ENCODE assay signal across 32 mouse cellular contexts in genomic region chr8:111657312-111657854, GRCm38 (mm10). TPM values are rescaled to one million over a fixed set of nuclear protein-coding genes. Genes with fewer than 3 reads are reported as not detected.
DNase-seq lines count a peak whose midpoint lies in the region; ATAC-seq and TF ChIP-seq lines count a peak whose summit lies in the region.
"Had no signal": no experiment of that assay in that cellular context is flagged by ENCODE, and none has a peak within 500 bp of the region (broad histone marks: within the 10 kb centered on the region; RNA-seq: fewer than 3 reads in every experiment).

No protein-coding gene starts in this region.

- H3K36me3 ChIP-seq in heart, embryonic 11.5 days (ENCODE audit: control insufficient read depth, insufficient read depth, low read length), result no peaks in the 10 kb centered on the region; the same call in 1 of the 2 replicates
- peaks cover 17% of the 10 kb centered on the region for H3K36me3 ChIP-seq in hindbrain, embryonic 14.5 days (replicated peaks; ENCODE audit: control insufficient read depth, insufficient read depth)
- H3K36me3 ChIP-seq in hindbrain, embryonic 10.5 days, result peaks cover 27% of the 10 kb centered on the region
- H3K36me3 ChIP-seq in MEL (ENCODE audit: control insufficient read depth in 1 of 2, insufficient read depth in 2 of 2, low read length in 2 of 2), result peaks cover 2 to 29% of the 10 kb centered on the region in 2 experiments; a peak in 3 of 4 replicates

- H3K27me3 ChIP-seq in heart, embryonic 11.5 days (ENCODE audit: control insufficient read depth, insufficient read depth, low read length), result no peaks in the 10 kb centered on the region
- no peaks in the 10 kb centered on the region for H3K27me3 ChIP-seq in hindbrain, embryonic 14.5 days (ENCODE audit: control insufficient read depth, insufficient read depth, low read length)
- no peaks in the 10 kb centered on the region for H3K27me3 ChIP-seq in hindbrain, embryonic 10.5 days (ENCODE audit: insufficient read depth, poor library complexity, severe bottlenecking)
- H3K27me3 ChIP-seq in MEL (ENCODE audit: control insufficient read depth in 1 of 2, insufficient read depth in 2 of 2, low read length in 2 of 2), result no peaks in the 10 kb centered on the region
- H3K27me3 ChIP-seq: embryonic facial prominence, embryonic 13.5 days; hindbrain, embryonic 12.5 days; Patski had no signal

- 0 out of 2 replicates have a peak overlapping the region, but pooled peaks have one; percentile 58 for H3K27ac ChIP-seq in heart, embryonic 11.5 days (ENCODE audit: low read depth, low read length)
- H3K27ac ChIP-seq in hindbrain, embryonic 14.5 days, result 0 out of 2 replicates have a peak overlapping the region, but pooled peaks have one; percentile 14
- no peak overlapping the region for H3K27ac ChIP-seq in hindbrain, embryonic 10.5 days
- H3K27ac ChIP-seq in MEL (ENCODE audit: control insufficient read depth, low read depth, low read length), result no peak overlapping the region
- H3K27ac ChIP-seq: embryonic facial prominence, embryonic 10.5 days; embryonic facial prominence, embryonic 13.5 days; heart, adult 2 months; hindbrain, embryonic 12.5 days had no signal

- peaks cover 19% of the 10 kb centered on the region for H3K4me1 ChIP-seq in heart, embryonic 11.5 days (ENCODE audit: control insufficient read depth, insufficient read depth, low read length)
- H3K4me1 ChIP-seq in hindbrain, embryonic 14.5 days (replicated peaks; ENCODE audit: control insufficient read depth, insufficient read depth, low read length), result no peaks in the 10 kb centered on the region
- peaks cover 11% of the 10 kb centered on the region for H3K4me1 ChIP-seq in hindbrain, embryonic 10.5 days (replicated peaks)
- H3K4me1 ChIP-seq in MEL (ENCODE audit: control insufficient read depth in 1 of 2, insufficient read depth in 2 of 2, low read length in 2 of 2), result peaks cover 8 to 29% of the 10 kb centered on the region in 2 experiments
- H3K4me1 ChIP-seq: embryonic facial prominence, embryonic 13.5 days had no signal

- no peak overlapping the region for H3K4me2 ChIP-seq in heart, embryonic 11.5 days
- no peak overlapping the region for H3K4me2 ChIP-seq in hindbrain, embryonic 14.5 days (replicated peaks)
- H3K4me2 ChIP-seq: embryonic facial prominence, embryonic 13.5 days; hindbrain, embryonic 12.5 days had no signal

- TF ChIP-seq CTCF in MEL (IDR thresholded peaks at IDR 0.05 in 2 of 3, conservative IDR thresholded peaks at IDR 0.05 in 1 of 3; ENCODE audit: control insufficient read depth in 1 of 3, insufficient read depth in 1 of 3, low read depth in 2 of 3, low read length in 3 of 3, poor library complexity in 1 of 3, severe bottlenecking in 1 of 3), result no peak

- no peak for TF ChIP-seq POLR2A in MEL (IDR thresholded peaks at IDR 0.05; ENCODE audit: control insufficient read depth in 1 of 2, insufficient read depth in 1 of 2, low read depth in 1 of 2, low read length in 2 of 2, poor library complexity in 1 of 2)

- DNase-seq in heart, adult 9 months (ENCODE audit: low spot score in 2 of 2), result no peak
- DNase-seq in hindbrain, embryonic 14.5 days (ENCODE audit: low spot score), result no peak
- no peak for DNase-seq in hindbrain, embryonic 10.5 days (ENCODE audit: low spot score)
- DNase-seq in MEL (ENCODE audit: low read depth, low spot score) (peak; percentile 33), MEL-GATA-1-ER (ENCODE audit: extremely low read depth, low read depth) (peak; percentile 20)
- no peak for DNase-seq in thymus, postnatal 14 days
- DNase-seq in ovary, postnatal 36 days (ENCODE audit: low spot score), result no peak
- DNase-seq: adrenal gland, adult 8-10 months; adrenal gland, postnatal 25 days; cerebellum, adult 11-12 months; cerebellum, adult 8-10 months; cerebellum, postnatal 10 days; cerebellum, postnatal 36 days; embryo, embryonic 11 days; forebrain, postnatal 0 days; gastrocnemius, postnatal 36 days; heart, adult 2 months; heart, postnatal 10 days; heart, postnatal 4 days; kidney, adult 2 months had no signal

- ATAC-seq in heart, embryonic 11.5 days (replicated peaks; ENCODE audit: insufficient number of reproducible peaks, low FRiP score, low TSS enrichment), result no peak
- no peak for ATAC-seq in hindbrain, embryonic 14.5 days (ENCODE audit: low FRiP score)
- ATAC-seq: activated CD4-positive, CD25-positive, alpha-beta regulatory T cell, adult 4 months; CD4-positive, CD25-positive, alpha-beta regulatory T cell, adult 4 months; forebrain, embryonic 14.5 days; forebrain, postnatal 0 days; intestine, postnatal 0 days; Patski had no signal

- H3K9ac ChIP-seq in heart, embryonic 11.5 days (ENCODE audit: low read depth, low read length), result no peak overlapping the region
- H3K9ac ChIP-seq in hindbrain, embryonic 14.5 days, result no peak overlapping the region
- H3K9ac ChIP-seq in MEL (ENCODE audit: control insufficient read depth, low read depth, low read length, poor library complexity, severe bottlenecking), result no peak overlapping the region
- H3K9ac ChIP-seq: embryonic facial prominence, embryonic 13.5 days; forebrain, postnatal 0 days; hindbrain, embryonic 12.5 days had no signal

- peak; percentile 44 to 70 for TF ChIP-seq EP300 in MEL (IDR thresholded peaks at IDR 0.05; ENCODE audit: low read depth in 1 of 2, low read length in 2 of 2)

- TF ChIP-seq RAD21 in MEL (IDR thresholded peaks at IDR 0.05; ENCODE audit: low read depth, low read length), result no peak

- H3K9me3 ChIP-seq in heart, embryonic 11.5 days (replicated peaks; ENCODE audit: control insufficient read depth, low read length), result no peaks in the 10 kb centered on the region
- no peaks in the 10 kb centered on the region for H3K9me3 ChIP-seq in hindbrain, embryonic 14.5 days (ENCODE audit: control insufficient read depth, low read length)
- H3K9me3 ChIP-seq in hindbrain, embryonic 10.5 days, result no peaks in the 10 kb centered on the region
- no peaks in the 10 kb centered on the region for H3K9me3 ChIP-seq in MEL (replicated peaks; ENCODE audit: insufficient read depth, low read length)
- H3K9me3 ChIP-seq: embryonic facial prominence, embryonic 10.5 days; embryonic facial prominence, embryonic 13.5 days; hindbrain, embryonic 12.5 days had no signal

- peaks cover 19% of the 10 kb centered on the region for H3K79me2 ChIP-seq in MEL (ENCODE audit: control insufficient read depth, insufficient read depth, low read length, poor library complexity)

- 34% methylated on average over 1 of the region's 1 CpGs for WGBS in heart, embryonic 11.5 days (ENCODE audit: insufficient replicate concordance)
- WGBS in hindbrain, embryonic 14.5 days, result 17% methylated on average over 1 of the region's 1 CpGs
- 33% methylated on average over 1 of the region's 1 CpGs for WGBS in hindbrain, embryonic 10.5 days

- no peak overlapping the region for H3K4me3 ChIP-seq in heart, embryonic 11.5 days (ENCODE audit: low read depth, low read length)
- no peak overlapping the region for H3K4me3 ChIP-seq in hindbrain, embryonic 14.5 days (replicated peaks; ENCODE audit: low read length)
- H3K4me3 ChIP-seq in hindbrain, embryonic 10.5 days, result no peak overlapping the region
- H3K4me3 ChIP-seq in MEL (ENCODE audit: control insufficient read depth in 1 of 2, insufficient read depth in 1 of 2, low read depth in 2 of 2, low read length in 2 of 2), result no peak overlapping the region
- H3K4me3 ChIP-seq: embryonic facial prominence, embryonic 10.5 days; embryonic facial prominence, embryonic 13.5 days; erythroblast, embryonic 14.5 days; heart, adult 2 months; hindbrain, embryonic 12.5 days had no signal

TF ChIP-seq in MEL, 35 proteins besides CTCF, POLR2A, EP300 and RAD21:
- TF ChIP-seq MAFK (IDR thresholded peaks at IDR 0.05; ENCODE audit: borderline replicate concordance, low read depth, low read length) (no peak), TCF12 (IDR thresholded peaks at IDR 0.05; ENCODE audit: low read depth, low read length) (0 out of 2 replicates have a peak, but pooled peaks have one; percentile 39), MYB (IDR thresholded peaks at IDR 0.05; ENCODE audit: low read depth, low read length) (no peak), RCOR1 (IDR thresholded peaks at IDR 0.05; ENCODE audit: low read depth, low read length) (peak; percentile 51; the same call in 1 of the 2 replicates), ELF1 (IDR thresholded peaks at IDR 0.05; ENCODE audit: low read depth, low read length) (0 out of 2 replicates have a peak, but pooled peaks have one; percentile 16), TAL1 (IDR thresholded peaks at IDR 0.05; ENCODE audit: low read length) (peak; percentile 61), POLR2AphosphoS2 (IDR thresholded peaks at IDR 0.05; ENCODE audit: low read length) (no peak), GATA1 (IDR thresholded peaks at IDR 0.05; ENCODE audit: low read depth, low read length) (peak; percentile 81)

RNA-seq across cellular contexts. Expression of gene Zfp1, which starts 14.2 kb away (rescaled TPM):
- 16.5 and 18.5 TPM in 2 replicates for polyA plus RNA-seq in heart, embryonic 11.5 days (2014; fragmentation: Nextera tagmentation; extraction: Ambion mirVana)
- polyA plus RNA-seq in hindbrain, embryonic 14.5 days (2014; fragmentation: Nextera tagmentation; extraction: Ambion mirVana), result 27.5 and 28.3 TPM in 2 replicates
- 20.2 and 23.8 TPM in 2 replicates for polyA plus RNA-seq in hindbrain, embryonic 10.5 days (2016; fragmentation: Nextera tagmentation; extraction: Ambion mirVana)
- total RNA-seq in MEL (2012; rRNA removed), result 12.0 and 12.2 TPM in 2 replicates
- polyA plus RNA-seq in MEL (2012; ENCODE audit: insufficient read depth in 1 of 2, insufficient read length in 2 of 2, low read depth in 1 of 2, low replicate concordance in 2 of 2, missing spikeins in 1 of 2), result 10 to 100 TPM in 1 of 2 experiments, not detected in 1; 12.4 TPM

RNA-seq across cellular contexts. Expression of gene Ldhd, which starts 27.2 kb away (rescaled TPM):
- 0.39 and 0.52 TPM in 2 replicates for polyA plus RNA-seq in heart, embryonic 11.5 days (2014; fragmentation: Nextera tagmentation; extraction: Ambion mirVana)
- 0.56 and 0.60 TPM in 2 replicates for polyA plus RNA-seq in hindbrain, embryonic 14.5 days (2014; fragmentation: Nextera tagmentation; extraction: Ambion mirVana)
- 0.24 and 0.26 TPM in 2 replicates for polyA plus RNA-seq in hindbrain, embryonic 10.5 days (2016; fragmentation: Nextera tagmentation; extraction: Ambion mirVana)
- total RNA-seq in MEL (2012; rRNA removed), result 0.03 and 0.04 TPM in 2 replicates
- not detected for polyA plus RNA-seq in MEL (2012; ENCODE audit: insufficient read depth in 1 of 2, insufficient read length in 2 of 2, low read depth in 1 of 2, low replicate concordance in 2 of 2, missing spikeins in 1 of 2)
- total RNA-seq: granulocyte monocyte progenitor cell, adult 5-6 weeks had no signal
- polyA plus RNA-seq: erythroblast, embryonic 14.5 days had no signal

RNA-seq across cellular contexts. Expression of gene Ctrb1, which starts 33.4 kb away (rescaled TPM):
- polyA plus RNA-seq in heart, embryonic 11.5 days (2014; fragmentation: Nextera tagmentation; extraction: Ambion mirVana), result not detected in 2 replicates
- not detected in 2 replicates for polyA plus RNA-seq in hindbrain, embryonic 14.5 days (2014; fragmentation: Nextera tagmentation; extraction: Ambion mirVana)
- not detected in 2 replicates for polyA plus RNA-seq in hindbrain, embryonic 10.5 days (2016; fragmentation: Nextera tagmentation; extraction: Ambion mirVana)
- not detected in 2 replicates for total RNA-seq in MEL (2012; rRNA removed)
- not detected for polyA plus RNA-seq in MEL (2012; ENCODE audit: insufficient read depth in 1 of 2, insufficient read length in 2 of 2, low read depth in 1 of 2, low replicate concordance in 2 of 2, missing spikeins in 1 of 2)
- total RNA-seq: adrenal gland, adult 8-10 months; adrenal gland, postnatal 25 days; forebrain, postnatal 0 days; gastrocnemius, postnatal 36 days; granulocyte monocyte progenitor cell, adult 5-6 weeks; heart, adult 2 months; heart, postnatal 4 days had no signal
- polyA plus RNA-seq: activated CD4-positive, CD25-positive, alpha-beta regulatory T cell, adult 4 months; CD4-positive, CD25-positive, alpha-beta regulatory T cell, adult 4 months; embryonic facial prominence, embryonic 10.5 days; embryonic facial prominence, embryonic 13.5 days; erythroblast, embryonic 14.5 days; forebrain, embryonic 14.5 days; forebrain, postnatal 0 days; heart, embryonic 14.5 days; hindbrain, embryonic 12.5 days; Patski had no signal

Comparison
In these comparisons a context has a peak if more than half of its experiments do, and no peak if none do; other contexts are left out.
1. H3K27ac ChIP-seq: peak in heart, embryonic 11.5 days (single experiment) and hindbrain, embryonic 14.5 days (single experiment); none in hindbrain, embryonic 10.5 days (single experiment) and MEL (single experiment).
2. DNase-seq: peak in MEL (single experiment) and MEL-GATA-1-ER (single experiment); none in heart, adult 9 months (0 of 2), hindbrain, embryonic 14.5 days (single experiment), hindbrain, embryonic 10.5 days (single experiment), thymus, postnatal 14 days (single experiment) and ovary, postnatal 36 days (single experiment).